Mouse (Mus musculus): ENCODE measurements at regions not wholly inside any gene's neighbourhood (a gene's known extent, or its start where the extent isn't known, plus 50 kb on each side); places are given as distances from the start of the nearest gene placed in this dataset.

GRCm38 (mm10) chr15:94045131-94045756 lies 420.0 kb downstream of the Adamts20 start:
- H3K4me3 ChIP-seq: peak overlapping the region; percentile 28; the same call in 1 of the 2 replicates
- H3K27ac ChIP-seq: no peak overlapping the region
- DNase-seq: peak; percentile 12 to 17
- H3K4me1 ChIP-seq (ENCODE audit: control insufficient read depth, insufficient read depth, low read length): no peaks in the 10 kb centered on the region
- H3K27me3 ChIP-seq (ENCODE audit: control insufficient read depth, insufficient read depth, low read length): no peaks in the 10 kb centered on the region
- WGBS: 34% methylated on average over 18 of the region's 18 CpGs
- no peaks in the 10 kb centered on the region for H3K79me2 ChIP-seq (replicated peaks; ENCODE audit: control insufficient read depth, insufficient read depth, low read length)
- H3K9ac ChIP-seq (ENCODE audit: low read depth, low read length): no peak overlapping the region
- TF ChIP-seq CTCF (IDR thresholded peaks at IDR 0.05) (no peak), EP300 (IDR thresholded peaks at IDR 0.05; ENCODE audit: insufficient read depth, low read depth, low read length) (no peak), POLR2A (IDR thresholded peaks at IDR 0.05; ENCODE audit: insufficient read depth, low read depth, low read length) (no peak)
- intact Hi-C loops (cut with DNase I): no loop called here
- no peaks in the 10 kb centered on the region for H3K36me3 ChIP-seq (ENCODE audit: control insufficient read depth, insufficient read depth, low read length)

DNA sequence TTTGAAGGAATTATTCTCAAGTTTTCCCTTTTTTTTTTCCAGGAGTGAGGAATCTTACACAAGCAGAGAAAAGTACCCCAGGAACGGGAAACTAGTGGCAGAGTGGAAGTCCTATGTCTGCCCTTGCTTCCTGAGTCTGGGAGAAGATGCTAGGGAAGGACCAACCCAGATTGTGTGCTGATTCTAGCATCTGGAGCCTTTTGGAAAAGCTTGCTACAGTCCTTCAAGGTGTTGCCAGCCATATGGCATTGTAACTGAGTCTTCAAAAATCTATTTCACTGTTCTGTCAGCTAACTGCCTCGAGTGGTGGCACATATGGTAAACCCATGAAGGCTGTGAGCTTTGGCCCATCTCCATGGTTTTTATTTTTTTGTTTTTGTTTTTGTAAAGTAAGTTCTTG lies 432.3 kb downstream of the Adamts20 start:
- Histone ChIP-seq H3K79me2 (replicated peaks; ENCODE audit: control insufficient read depth, insufficient read depth, low read length) (no peaks in the 10 kb centered on the region), H3K9ac (ENCODE audit: low read depth, low read length) (no peak overlapping the region), H3K4me1 (ENCODE audit: control insufficient read depth, insufficient read depth, low read length) (no peaks in the 10 kb centered on the region), H3K27me3 (ENCODE audit: control insufficient read depth, insufficient read depth, low read length) (no peaks in the 10 kb centered on the region), H3K4me3 (no peak overlapping the region), H3K27ac (no peak overlapping the region), H3K36me3 (ENCODE audit: control insufficient read depth, insufficient read depth, low read length) (no peaks in the 10 kb centered on the region)
- TF ChIP-seq CTCF (IDR thresholded peaks at IDR 0.05) (no peak), EP300 (IDR thresholded peaks at IDR 0.05; ENCODE audit: insufficient read depth, low read depth, low read length) (no peak), POLR2A (IDR thresholded peaks at IDR 0.05; ENCODE audit: insufficient read depth, low read depth, low read length) (no peak)
- 46% methylated on average over 2 of the region's 2 CpGs for WGBS
- DNase-seq: no peak
- intact Hi-C loops (cut with DNase I): no loop called here

GRCm38 (mm10) chr15:94025996-94026696 lies 430.5 kb upstream of the Prickle1 start:
- no peaks in the 10 kb centered on the region for H3K79me2 ChIP-seq (replicated peaks; ENCODE audit: control insufficient read depth, insufficient read depth, low read length)
- no peaks in the 10 kb centered on the region for H3K27me3 ChIP-seq (ENCODE audit: control insufficient read depth, insufficient read depth, low read length)
- H3K9ac ChIP-seq (ENCODE audit: low read depth, low read length): no peak overlapping the region
- H3K4me3 ChIP-seq: no peak overlapping the region
- H3K27ac ChIP-seq: no peak overlapping the region
- no peak for TF ChIP-seq EP300 (IDR thresholded peaks at IDR 0.05; ENCODE audit: insufficient read depth, low read depth, low read length)
- TF ChIP-seq CTCF (IDR thresholded peaks at IDR 0.05): no peak
- no peak for TF ChIP-seq POLR2A (IDR thresholded peaks at IDR 0.05; ENCODE audit: insufficient read depth, low read depth, low read length)
- WGBS: 47% methylated on average over 16 of the region's 16 CpGs
- DNase-seq: no peak
- no peaks in the 10 kb centered on the region for H3K36me3 ChIP-seq (ENCODE audit: control insufficient read depth, insufficient read depth, low read length)
- intact Hi-C loops (cut with DNase I): no loop called here
- H3K4me1 ChIP-seq (ENCODE audit: control insufficient read depth, insufficient read depth, low read length): peaks cover 2% of the 10 kb centered on the region; the same call in 1 of the 2 replicates

DNA sequence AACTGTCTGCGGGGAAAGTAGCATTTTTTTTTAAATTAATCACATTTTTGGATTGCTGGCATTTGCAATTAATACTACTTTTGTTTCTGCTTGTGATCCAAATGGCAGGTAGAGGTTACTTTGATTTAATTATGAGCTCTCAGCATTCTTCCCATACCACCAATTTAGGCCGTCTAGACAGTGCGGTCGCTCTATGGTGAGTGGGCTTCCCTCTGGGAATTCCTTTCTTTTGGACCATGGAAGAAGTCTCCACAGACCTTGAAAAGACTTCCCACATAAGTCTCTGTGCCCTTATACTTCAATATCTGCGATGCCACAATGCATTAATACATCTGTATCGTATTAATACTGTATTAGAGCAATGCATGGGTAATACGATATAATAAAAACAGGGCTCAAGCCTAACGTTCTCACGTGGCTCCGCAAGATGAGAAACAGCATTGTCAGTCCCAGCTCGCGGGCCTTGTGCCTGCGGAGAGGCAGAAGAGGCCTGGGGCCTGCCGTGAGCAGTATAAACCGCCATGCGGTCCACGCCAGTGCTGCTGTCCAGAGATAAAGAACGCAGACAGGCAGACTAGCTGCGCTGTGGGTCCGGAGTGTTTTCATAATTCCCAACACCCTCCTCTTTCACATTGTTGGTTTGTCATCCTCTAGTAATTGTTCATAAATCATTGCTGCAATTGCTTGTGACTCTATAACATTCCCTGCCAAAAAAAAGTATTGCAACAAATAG lies 429.7 kb upstream of the Prickle1 start:
- Histone ChIP-seq H3K4me3 (no peak overlapping the region), H3K9ac (ENCODE audit: low read depth, low read length) (no peak overlapping the region), H3K36me3 (ENCODE audit: control insufficient read depth, insufficient read depth, low read length) (no peaks in the 10 kb centered on the region), H3K27ac (no peak overlapping the region), H3K27me3 (ENCODE audit: control insufficient read depth, insufficient read depth, low read length) (no peaks in the 10 kb centered on the region), H3K79me2 (replicated peaks; ENCODE audit: control insufficient read depth, insufficient read depth, low read length) (no peaks in the 10 kb centered on the region), H3K4me1 (ENCODE audit: control insufficient read depth, insufficient read depth, low read length) (peaks cover 2% of the 10 kb centered on the region; the same call in 1 of the 2 replicates)
- intact Hi-C loops (cut with DNase I): no loop called here
- peak in 1 of 2 experiments; percentile 26 for DNase-seq
- TF ChIP-seq EP300 (IDR thresholded peaks at IDR 0.05; ENCODE audit: insufficient read depth, low read depth, low read length): no peak
- TF ChIP-seq CTCF (IDR thresholded peaks at IDR 0.05): no peak
- no peak for TF ChIP-seq POLR2A (IDR thresholded peaks at IDR 0.05; ENCODE audit: insufficient read depth, low read depth, low read length)
- 69% methylated on average over 20 of the region's 20 CpGs for WGBS

DNA sequence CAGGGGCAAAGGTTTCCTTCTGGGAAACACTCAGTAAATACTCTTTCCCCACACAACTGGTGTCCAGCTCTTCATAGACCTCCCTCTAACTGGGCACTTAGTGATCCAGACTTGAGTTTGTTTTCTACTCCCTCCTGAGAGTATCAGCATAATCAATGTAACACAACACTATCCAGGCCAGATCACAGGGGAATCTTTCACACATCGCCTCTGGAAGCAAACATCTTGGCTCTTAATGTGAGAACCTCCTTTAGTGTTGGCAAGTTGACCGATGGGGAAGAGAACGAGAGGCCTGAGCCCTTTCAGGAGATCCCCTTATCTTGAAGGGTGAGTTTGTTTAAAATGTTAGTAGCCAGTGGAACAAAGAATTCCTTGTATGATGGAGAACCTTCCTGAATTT lies 429.1 kb upstream of the Prickle1 start:
- 56% methylated on average over 3 of the region's 3 CpGs for WGBS
- intact Hi-C loops (cut with DNase I): no loop called here
- no peaks in the 10 kb centered on the region for H3K36me3 ChIP-seq (ENCODE audit: control insufficient read depth, insufficient read depth, low read length)
- H3K27ac ChIP-seq: no peak overlapping the region
- peaks cover 2% of the 10 kb centered on the region; the same call in 1 of the 2 replicates for H3K4me1 ChIP-seq (ENCODE audit: control insufficient read depth, insufficient read depth, low read length)
- TF ChIP-seq EP300 (IDR thresholded peaks at IDR 0.05; ENCODE audit: insufficient read depth, low read depth, low read length) (no peak), CTCF (IDR thresholded peaks at IDR 0.05) (no peak), POLR2A (IDR thresholded peaks at IDR 0.05; ENCODE audit: insufficient read depth, low read depth, low read length) (no peak)
- H3K27me3 ChIP-seq (ENCODE audit: control insufficient read depth, insufficient read depth, low read length): no peaks in the 10 kb centered on the region
- no peak overlapping the region for H3K9ac ChIP-seq (ENCODE audit: low read depth, low read length)
- no peaks in the 10 kb centered on the region for H3K79me2 ChIP-seq (replicated peaks; ENCODE audit: control insufficient read depth, insufficient read depth, low read length)
- no peak overlapping the region for H3K4me3 ChIP-seq
- no peak for DNase-seq
